Mouse (Mus musculus) stomach, embryonic 15.5 days (tissue): Measurements from ENCODE around the gene Vmn1r159. TPM values are rescaled to one million over a fixed set of nuclear protein-coding genes. Genes with fewer than 3 reads are reported as not detected.
"Not testable (repeated sequence)": the region's sequence is repeated elsewhere in the genome, so short reads cannot be mapped to it uniquely, and the experiment has no call there.

Experiments
- ATAC-seq: fragments of 200-750 bp; cut with Nextera tagmentation; 2 replicates; pipeline ENCODE4 v1.8.0; 2017; ENCODE audit warnings: low read depth, moderate number of reproducible peaks, moderate TSS enrichment; ENCODE audit not compliant: insufficient read depth, low FRiP score
- H3K27ac ChIP-seq: fragments of 300-500 bp; sonication (generic); 2 replicates; pipeline ENCODE4 v1.5.1; 2015; ENCODE audit warnings: mild to moderate bottlenecking, inconsistent platforms
- H3K27me3 ChIP-seq: fragments of 300-500 bp; sonication (generic); replicated peaks from 2 replicates; pipeline ENCODE4 v1.6.1; 2015; ENCODE audit warnings: inconsistent platforms
- H3K36me3 ChIP-seq: fragments of 300-500 bp; sonication (generic); 2 replicates; pipeline ENCODE4 v1.6.1; 2015; ENCODE audit warnings: inconsistent platforms
- H3K4me1 ChIP-seq: fragments of 300-500 bp; sonication (generic); 2 replicates; pipeline ENCODE4 v1.6.1; 2015; ENCODE audit warnings: inconsistent platforms
- H3K4me2 ChIP-seq: fragments of 300-500 bp; sonication (generic); 2 replicates; pipeline ENCODE4 v1.6.1; 2015; ENCODE audit warnings: mild to moderate bottlenecking, inconsistent platforms
- H3K4me3 ChIP-seq: fragments of 300-500 bp; sonication (generic); replicated peaks from 2 replicates; pipeline ENCODE4 v1.5.1; 2015; ENCODE audit warnings: inconsistent platforms
- H3K9ac ChIP-seq: fragments of 300-500 bp; sonication (generic); 2 replicates; pipeline ENCODE4 v1.6.1; 2015; ENCODE audit warnings: inconsistent platforms
- H3K9me3 ChIP-seq: fragments of 300-500 bp; sonication (generic); 2 replicates; pipeline ENCODE4 v1.6.1; 2016; ENCODE audit warnings: inconsistent platforms
- WGBS: fragments of 180-500 bp; shearing (Covaris S2); methylation state at CpG from one replicate; pipeline ENCODE4 v1.1.7; 2015; 5-methylcytosine and 5-hydroxymethylcytosine counted together
- polyA plus RNA-seq: library from polyadenylated mRNA; unstranded; fragments of >200 nt; fragmentation: Nextera tagmentation; extraction: Ambion mirVana; gene quantifications from 2 replicates; pipeline ENCODE4 v1.2.1, GENCODE M21; 2015

Vmn1r159 gene
- not detected in 2 replicates for polyA plus RNA-seq

DNA sequence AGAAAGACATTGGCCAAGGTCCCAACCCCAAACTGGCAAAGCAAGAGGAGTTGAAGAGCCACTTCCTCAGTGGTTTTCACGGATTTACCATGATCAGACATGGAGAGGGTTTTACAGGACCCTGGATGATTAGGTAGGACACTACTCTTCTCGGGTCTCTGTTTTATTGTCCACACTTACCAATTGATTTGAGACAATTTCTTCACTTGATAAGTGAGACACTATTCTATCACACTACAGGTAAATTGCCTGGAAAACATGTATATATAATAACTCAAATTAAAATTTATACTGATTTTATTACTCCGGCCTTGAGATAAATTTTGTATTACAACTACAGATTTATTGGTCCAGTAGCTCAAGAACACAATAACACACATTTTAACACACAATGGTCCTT lies at the start of gene Vmn1r159:
Vmn1r159 (minus strand) TSS at position 101 of the 400 bp plus-strand sequence.
- H3K4me1 ChIP-seq, H3K9ac ChIP-seq, H3K27ac ChIP-seq, H3K4me2 ChIP-seq, ATAC-seq, H3K36me3 ChIP-seq, H3K4me3 ChIP-seq, H3K9me3 ChIP-seq, H3K27me3 ChIP-seq: not testable (repeated sequence)
- 71% methylated on average over 3 of the region's 3 CpGs for WGBS

DNA sequence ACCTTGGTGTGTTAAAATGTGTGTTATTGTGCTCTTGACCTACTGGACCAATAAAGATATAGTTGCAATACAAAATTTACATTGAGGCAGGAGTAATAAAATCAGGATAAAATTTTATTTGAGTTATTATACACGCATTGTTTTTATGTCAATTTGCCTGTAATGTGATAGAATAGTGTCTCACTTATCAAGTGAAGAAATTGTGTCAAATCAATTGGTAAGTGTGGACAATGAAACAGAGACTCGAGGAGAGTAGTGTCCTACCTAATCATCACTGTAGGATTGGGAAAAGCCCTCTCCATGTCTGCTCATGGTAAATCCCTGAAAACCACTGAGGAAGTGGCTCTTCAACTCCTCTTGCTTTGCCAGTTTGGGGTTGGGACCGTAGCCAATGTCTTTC lies 27.5 kb upstream of the Vmn1r159 start, which contains the start of gene Vmn1r160:
Vmn1r160 (plus strand) TSS at position 301 of the 400 bp plus-strand sequence.
- H3K9me3 ChIP-seq, H3K4me3 ChIP-seq, H3K27ac ChIP-seq, H3K27me3 ChIP-seq, H3K36me3 ChIP-seq, H3K4me2 ChIP-seq, H3K4me1 ChIP-seq, ATAC-seq, H3K9ac ChIP-seq: not testable (repeated sequence)
- 19% methylated on average over 1 of the region's 3 CpGs for WGBS

Other genes with a start within 250 kb of the Vmn1r159 start
- not detected in 2 replicates for gene Vmn1r155, start 185.6 kb downstream of the Vmn1r159 start, polyA plus RNA-seq
- not detected in 2 replicates for gene Gm8693, start 151.3 kb downstream of the Vmn1r159 start, polyA plus RNA-seq
- not detected in 2 replicates for gene Gm4567, start 123.9 kb downstream of the Vmn1r159 start, polyA plus RNA-seq
- not detected in 2 replicates for gene Vmn1r157, start 81.9 kb downstream of the Vmn1r159 start, polyA plus RNA-seq
- not detected in 2 replicates for gene Vmn1r158, start 52.8 kb downstream of the Vmn1r159 start, polyA plus RNA-seq
- not detected in 2 replicates for gene Vmn1r160, start 27.6 kb upstream of the Vmn1r159 start, polyA plus RNA-seq
- not detected in 2 replicates for gene Gm4214, start 141.1 kb upstream of the Vmn1r159 start, polyA plus RNA-seq
- gene Gm4216, start 176.3 kb upstream of the Vmn1r159 start, polyA plus RNA-seq, result not detected in 2 replicates
- not detected in 2 replicates for gene Vmn1r163, start 211.9 kb upstream of the Vmn1r159 start, polyA plus RNA-seq
- gene Gm8720, start 223.9 kb upstream of the Vmn1r159 start, polyA plus RNA-seq, result not detected in 2 replicates